Mouse (Mus musculus) spleen, adult 2 months (tissue): ENCODE measurements at regions not wholly inside any gene's neighbourhood (a gene's known extent, or its start where the extent isn't known, plus 50 kb on each side); places are given as distances from the start of the nearest gene placed in this dataset.

Source experiments
- CTCF ChIP-seq: fragments of 200-500 bp; IDR thresholded peaks from 2 replicates; pipeline ENCODE4 v1.5.1; 2011; ENCODE audit warnings: mild to moderate bottlenecking, inconsistent platforms; ENCODE audit not compliant: insufficient read depth, insufficient read length, insufficient replicate concordance; ENCODE audit errors: extremely low read depth
- POLR2A ChIP-seq: fragments of 200-500 bp; IDR thresholded peaks from 2 replicates; pipeline ENCODE4 v1.6.1; 2011; ENCODE audit warnings: low read depth, low read length, inconsistent platforms

GRCm38 (mm10) chr2:30712841-30713401 lies 90.5 kb downstream of the 1700001O22Rik start:
- TF ChIP-seq CTCF (no peak), POLR2A (no peak)
